Mouse (Mus musculus) testis, adult 2 months (tissue): ENCODE measurements around the gene Lin37. TPM values are rescaled to one million over a fixed set of nuclear protein-coding genes. Genes with fewer than 3 reads are reported as not detected.

Source experiments
- H3K27ac ChIP-seq: fragments of 200-500 bp; 2 replicates; pipeline ENCODE4 v1.5.1; 2012; ENCODE audit warnings: low read depth, low read length; ENCODE audit not compliant: control insufficient read depth, insufficient read depth
- H3K27me3 ChIP-seq: fragments of 200-500 bp; 2 replicates; pipeline ENCODE4 v1.6.1; 2012; ENCODE audit warnings: mild to moderate bottlenecking, low read length, moderate library complexity; ENCODE audit not compliant: control insufficient read depth, insufficient read depth
- H3K36me3 ChIP-seq: fragments of 200-500 bp; 2 replicates; pipeline ENCODE4 v1.6.1; 2012; ENCODE audit warnings: mild to moderate bottlenecking, low read length; ENCODE audit not compliant: control insufficient read depth, insufficient read depth
- H3K4me1 ChIP-seq: fragments of 200-500 bp; 2 replicates; pipeline ENCODE4 v1.6.1; 2012; ENCODE audit warnings: low read length; ENCODE audit not compliant: control insufficient read depth, insufficient read depth
- H3K4me3 ChIP-seq: fragments of 200-500 bp; 2 replicates; pipeline ENCODE4 v1.5.1; 2012; ENCODE audit warnings: low read depth, mild to moderate bottlenecking, low read length, moderate library complexity, mixed read lengths; ENCODE audit not compliant: control insufficient read depth
- CTCF ChIP-seq: fragments of 200-500 bp; IDR thresholded peaks from 2 replicates; pipeline ENCODE4 v1.5.1; 2012; ENCODE audit warnings: low read depth, mild to moderate bottlenecking, inconsistent platforms, low read length, moderate library complexity; ENCODE audit not compliant: control insufficient read depth, insufficient read depth, insufficient replicate concordance
- POLR2A ChIP-seq: fragments of 200-500 bp; IDR thresholded peaks from 2 replicates; pipeline ENCODE4 v1.6.1; 2012; ENCODE audit warnings: low read depth, mild to moderate bottlenecking, inconsistent platforms, low read length, moderate library complexity; ENCODE audit not compliant: control insufficient read depth
- polyA plus RNA-seq: library from polyadenylated mRNA; depleted of rRNA; stranded (reverse); fragments of >200 nt; gene quantifications from 2 replicates; pipeline ENCODE4 v1.2.3, GENCODE M21; 2012

Gene Lin37
- polyA plus RNA-seq, 1 experiment, result 47.0 TPM

- H3K4me1 ChIP-seq, result peaks cover 20% of the 10 kb centered on the region
- TF ChIP-seq CTCF (no peak), POLR2A (no peak)
- no peaks in the 10 kb centered on the region for H3K27me3 ChIP-seq
- no peak overlapping the region for H3K27ac ChIP-seq
- no peaks in the 10 kb centered on the region for H3K36me3 ChIP-seq
- H3K4me3 ChIP-seq, result peak overlapping the region; percentile 31; the same call in 1 of the 2 replicates
Measured at GRCm38 (mm10) chr7:30550603-30551002, 9.0 kb downstream of the Lin37 start.

- no peak overlapping the region for H3K27ac ChIP-seq
- H3K4me3 ChIP-seq, result no peak overlapping the region
- peaks cover 18% of the 10 kb centered on the region for H3K4me1 ChIP-seq
- no peaks in the 10 kb centered on the region for H3K36me3 ChIP-seq
- no peak for TF ChIP-seq CTCF
- TF ChIP-seq POLR2A, result no peak
- H3K27me3 ChIP-seq, result no peaks in the 10 kb centered on the region
Measured at GRCm38 (mm10) chr7:30549880-30550279, 9.8 kb downstream of the Lin37 start.

- TF ChIP-seq POLR2A (no peak), CTCF (no peak)
- no peaks in the 10 kb centered on the region for H3K36me3 ChIP-seq
- H3K27ac ChIP-seq, result no peak overlapping the region
- H3K27me3 ChIP-seq, result no peaks in the 10 kb centered on the region
- H3K4me1 ChIP-seq, result peaks cover 3% of the 10 kb centered on the region; the same call in 1 of the 2 replicates
- H3K4me3 ChIP-seq, result no peak overlapping the region
Measured at GRCm38 (mm10) chr7:30544327-30544726, 15.3 kb downstream of the Lin37 start.

- TF ChIP-seq POLR2A, result no peak
- H3K36me3 ChIP-seq, result no peaks in the 10 kb centered on the region
Measured at GRCm38 (mm10) chr7:30540572-30540971, 19.1 kb downstream of the Lin37 start.

GRCm38 (mm10) chr7:30534633-30535577 lies 24.7 kb downstream of the Lin37 start, which contains the start of gene Arhgap33:
Gene Arhgap33, minus strand, starts transcription at chr7:30535060.
- Histone ChIP-seq H3K4me1 (peaks cover 17% of the 10 kb centered on the region), H3K27ac (peak within 1 kb of the TSS; percentile 91), H3K27me3 (no peaks in the 10 kb centered on the region), H3K4me3 (peak within 1 kb of the TSS; percentile 95), H3K36me3 (peaks cover 3% of the 10 kb centered on the region)
- TF ChIP-seq CTCF, result no peak
- 0 out of 2 replicates have a peak, but pooled peaks have one; percentile 35 for TF ChIP-seq POLR2A

More at GRCm38 (mm10) chr7:30540572-30540971, 19.1 kb downstream of the Lin37 start:
- H3K4me3 ChIP-seq, result no peak overlapping the region
- no peaks in the 10 kb centered on the region for H3K27me3 ChIP-seq
- H3K4me1 ChIP-seq, result peaks cover 3% of the 10 kb centered on the region
- no peak overlapping the region for H3K27ac ChIP-seq

- H3K4me1 ChIP-seq, result peaks cover 17% of the 10 kb centered on the region
- H3K4me3 ChIP-seq, result peak overlapping the region; percentile 86
- no peaks in the 10 kb centered on the region for H3K27me3 ChIP-seq
- peaks cover 4% of the 10 kb centered on the region for H3K36me3 ChIP-seq
- peak overlapping the region; percentile 76 for H3K27ac ChIP-seq
- TF ChIP-seq POLR2A, result no peak
- TF ChIP-seq CTCF, result no peak
Measured at GRCm38 (mm10) chr7:30533941-30534632, 25.6 kb downstream of the Lin37 start.

- Histone ChIP-seq H3K27me3 (no peaks in the 10 kb centered on the region), H3K4me1 (peaks cover 20% of the 10 kb centered on the region), H3K36me3 (peaks cover 8% of the 10 kb centered on the region), H3K27ac (peak overlapping the region; percentile 19; the same call in 1 of the 2 replicates), H3K4me3 (no peak overlapping the region)
- no peak for TF ChIP-seq CTCF
- no peak for TF ChIP-seq POLR2A
Measured at GRCm38 (mm10) chr7:30532931-30533330, 26.7 kb downstream of the Lin37 start.
